Mouse (Mus musculus): ENCODE data around the gene Gramd1b.

The Gramd1b gene

GRCm38 (mm10) chr9:40531027-40531621 is at the start of gene Gramd1b:
TSS of gene Gramd1b (minus strand) at chr9:40531383.
- in situ Hi-C loops (cut with MboI), result no loop called here

- in situ Hi-C loops (cut with MboI), result no loop called here
These were observed 47.8 kb upstream of the Gramd1b start for GRCm38 (mm10) chr9:40578726-40579625.

- in situ Hi-C loops (cut with MboI), result no loop called here
These were observed 45.9 kb upstream of the Gramd1b start for GRCm38 (mm10) chr9:40577132-40577531.

GRCm38 (mm10) chr9:40575053-40575985 is 44.1 kb upstream of the Gramd1b start:
- in situ Hi-C loops (cut with MboI), result no loop called here

GRCm38 (mm10) chr9:40571280-40571679 is 40.1 kb upstream of the Gramd1b start:
- in situ Hi-C loops (cut with MboI), result no loop called here

GRCm38 (mm10) chr9:40568070-40568469 is 36.9 kb upstream of the Gramd1b start:
- in situ Hi-C loops (cut with MboI), result no loop called here

- in situ Hi-C loops (cut with MboI), result no loop called here
These were observed 32.6 kb upstream of the Gramd1b start for GRCm38 (mm10) chr9:40563750-40564149.

- in situ Hi-C loops (cut with MboI), result no loop called here
These were observed 28.5 kb upstream of the Gramd1b start for GRCm38 (mm10) chr9:40559646-40560045.

GRCm38 (mm10) chr9:40557796-40558195 is 26.6 kb upstream of the Gramd1b start:
- in situ Hi-C loops (cut with MboI), result no loop called here

- in situ Hi-C loops (cut with MboI), result no loop called here
These were observed 25.2 kb upstream of the Gramd1b start for GRCm38 (mm10) chr9:40556396-40556795.

GRCm38 (mm10) chr9:40555243-40555642 is 24.1 kb upstream of the Gramd1b start:
- in situ Hi-C loops (cut with MboI), result no loop called here

- in situ Hi-C loops (cut with MboI), result no loop called here
These were observed 16.7 kb upstream of the Gramd1b start for GRCm38 (mm10) chr9:40547876-40548275.

- in situ Hi-C loops (cut with MboI), result no loop called here
These were observed 14.0 kb upstream of the Gramd1b start for GRCm38 (mm10) chr9:40545193-40545592.

GRCm38 (mm10) chr9:40539588-40540140 is 8.5 kb upstream of the Gramd1b start:
- in situ Hi-C loops (cut with MboI), result no loop called here

- in situ Hi-C loops (cut with MboI), result no loop called here
These were observed 6.5 kb upstream of the Gramd1b start for GRCm38 (mm10) chr9:40537708-40538105.

GRCm38 (mm10) chr9:40537044-40537707 is 6.0 kb upstream of the Gramd1b start:
- in situ Hi-C loops (cut with MboI), result no loop called here

GRCm38 (mm10) chr9:40530536-40530935 is 647 bp downstream of the Gramd1b start:
- in situ Hi-C loops (cut with MboI), result no loop called here

GRCm38 (mm10) chr9:40528733-40529132 is 2.5 kb downstream of the Gramd1b start:
- in situ Hi-C loops (cut with MboI), result no loop called here

GRCm38 (mm10) chr9:40526928-40527327 is 4.3 kb downstream of the Gramd1b start:
- in situ Hi-C loops (cut with MboI), result no loop called here

- in situ Hi-C loops (cut with MboI), result no loop called here
These were observed 9.0 kb downstream of the Gramd1b start for GRCm38 (mm10) chr9:40522156-40522555.

- in situ Hi-C loops (cut with MboI), result no loop called here
These were observed 10.1 kb downstream of the Gramd1b start for GRCm38 (mm10) chr9:40521097-40521496.
